Mouse (Mus musculus): ENCODE data around the gene Cuta. TPM values are rescaled to one million over a fixed set of nuclear protein-coding genes. Genes with fewer than 3 reads are reported as not detected.
A peak's percentile ranks its signal among the peaks of the same experiment; 100 is the strongest.

Gene Cuta
- polyA plus RNA-seq, 1 experiment from 2014 or later, result 80.2 TPM

- ATAC-seq (ENCODE audit: low read depth), result no peak
- H3K4me1 ChIP-seq (ENCODE audit: control insufficient read depth, low read depth, low read length), result peaks cover 20% of the 10 kb centered on the region
Measured at GRCm38 (mm10) chr17:26887926-26888325, 51.4 kb downstream of the Cuta start.

DNA sequence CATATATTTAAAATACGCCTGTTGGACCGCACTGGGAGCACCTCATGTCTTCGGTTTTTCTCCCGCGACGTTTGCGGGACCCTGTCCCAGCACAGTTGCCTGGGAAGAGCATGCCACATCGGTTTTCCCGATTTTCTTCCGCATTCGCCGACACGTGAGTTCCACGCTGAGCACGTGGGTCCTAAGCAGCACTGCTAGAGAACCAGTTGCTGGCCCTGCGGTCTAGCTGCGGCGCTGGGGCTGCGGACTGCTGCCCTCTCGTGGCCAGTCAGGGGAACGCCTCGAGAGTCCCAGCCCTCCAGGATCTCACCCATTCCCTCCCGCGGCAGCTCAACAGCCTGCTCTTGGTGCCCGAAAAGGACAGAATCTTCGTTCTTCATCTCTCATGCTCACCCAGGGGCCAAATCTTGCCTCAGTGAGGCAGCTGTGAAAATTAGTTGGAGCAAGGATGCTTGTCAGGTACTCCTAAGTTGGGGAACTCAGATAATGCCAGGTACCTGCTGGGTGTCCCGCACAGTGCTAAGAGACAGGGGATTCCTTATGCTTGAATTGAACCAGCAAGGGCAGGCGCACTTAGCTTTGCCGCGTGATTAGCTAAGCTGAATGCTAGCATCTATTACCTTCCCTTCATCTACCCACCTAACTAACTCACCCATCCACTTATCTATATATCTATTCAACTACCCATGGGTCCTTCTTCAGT, 53.2 kb downstream of the Cuta start:
- Histone ChIP-seq H3K4me3 (ENCODE audit: low read depth, low read length) (peak overlapping the region; percentile 61), H3K36me3 (ENCODE audit: control insufficient read depth, insufficient read depth) (no peaks in the 10 kb centered on the region), H3K4me2 (ENCODE audit: low read depth, low read length) (peak overlapping the region; percentile 95), H3K9ac (ENCODE audit: low read depth, low read length) (peak overlapping the region; percentile 40), H3K4me1 (ENCODE audit: control insufficient read depth, low read depth, low read length) (peaks cover 20% of the 10 kb centered on the region), H3K9me3 (replicated peaks; ENCODE audit: control insufficient read depth, low read length) (no peaks in the 10 kb centered on the region), H3K27me3 (ENCODE audit: control insufficient read depth, insufficient read depth, low read depth, low read length) (peaks cover 6% of the 10 kb centered on the region; the same call in 1 of the 2 replicates), H3K27ac (ENCODE audit: low read length) (no peak overlapping the region)
- WGBS (ENCODE audit: insufficient replicate concordance), result 7% methylated on average over 30 of the region's 30 CpGs
- peak; percentile 73 for ATAC-seq (ENCODE audit: low read depth)

More at GRCm38 (mm10) chr17:26887926-26888325, 51.4 kb downstream of the Cuta start:
- no peak overlapping the region for H3K27ac ChIP-seq (ENCODE audit: low read length)
- WGBS (ENCODE audit: insufficient replicate concordance), result 39% methylated on average over 3 of the region's 3 CpGs
- no peak overlapping the region for H3K4me3 ChIP-seq (ENCODE audit: low read depth, low read length)
- no peaks in the 10 kb centered on the region for H3K9me3 ChIP-seq (replicated peaks; ENCODE audit: control insufficient read depth, low read length)
- no peak overlapping the region for H3K9ac ChIP-seq (ENCODE audit: low read depth, low read length)
- H3K4me2 ChIP-seq (ENCODE audit: low read depth, low read length), result no peak overlapping the region
- H3K27me3 ChIP-seq (ENCODE audit: control insufficient read depth, insufficient read depth, low read depth, low read length), result peaks cover 6% of the 10 kb centered on the region; the same call in 1 of the 2 replicates
- H3K36me3 ChIP-seq (ENCODE audit: control insufficient read depth, insufficient read depth), result no peaks in the 10 kb centered on the region

DNA sequence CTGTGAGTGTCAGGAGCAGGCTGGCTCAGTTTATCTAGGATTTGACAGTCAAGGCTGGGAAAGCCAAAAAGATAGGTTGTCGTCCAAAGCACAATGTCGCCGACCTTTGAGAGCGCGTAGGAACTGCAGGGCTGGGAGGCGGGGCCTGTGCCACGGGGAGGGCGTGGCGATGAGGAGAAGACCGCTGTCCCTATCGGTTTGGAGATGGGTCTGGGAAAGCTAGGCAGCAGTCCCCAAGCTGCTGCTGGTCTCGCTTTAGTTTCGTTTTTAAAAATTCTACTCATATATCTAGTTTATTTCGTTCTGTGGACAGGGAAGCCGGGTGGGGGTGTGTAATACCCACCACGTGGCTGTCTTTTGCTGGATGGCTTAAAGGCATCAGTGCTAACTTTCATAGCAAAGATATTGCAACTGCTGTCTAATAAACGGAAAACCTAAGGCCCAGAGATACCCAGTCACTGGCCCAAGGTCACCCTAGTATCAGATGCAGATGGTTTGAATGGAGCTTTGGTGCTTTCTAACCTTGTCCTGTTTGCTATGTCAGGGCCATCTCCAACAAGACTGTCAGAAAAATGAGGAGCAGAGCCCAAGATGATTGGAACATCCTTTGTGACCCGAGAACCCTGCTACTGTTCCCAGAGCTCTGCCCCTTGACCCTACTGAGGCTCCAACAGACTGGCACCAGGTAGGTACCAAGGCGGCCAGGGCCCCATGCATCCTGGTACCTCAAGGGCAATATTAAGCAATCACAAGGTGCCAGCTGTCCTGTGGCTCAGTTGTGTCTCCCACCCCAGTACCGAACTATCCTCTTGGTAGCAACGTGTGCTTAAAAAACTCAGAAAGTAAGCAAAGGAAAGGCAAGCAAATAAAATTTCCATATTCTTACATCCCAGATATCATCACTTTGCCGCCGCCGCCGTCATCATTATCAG, 54.1 kb downstream of the Cuta start:
- Histone ChIP-seq H3K4me3 (ENCODE audit: low read depth, low read length) (peak overlapping the region; percentile 61), H3K4me2 (ENCODE audit: low read depth, low read length) (peak overlapping the region; percentile 95), H3K27me3 (ENCODE audit: control insufficient read depth, insufficient read depth, low read depth, low read length) (peaks cover 6% of the 10 kb centered on the region; the same call in 1 of the 2 replicates), H3K27ac (ENCODE audit: low read length) (peak overlapping the region; percentile 54), H3K9ac (ENCODE audit: low read depth, low read length) (peak overlapping the region; percentile 40), H3K9me3 (replicated peaks; ENCODE audit: control insufficient read depth, low read length) (no peaks in the 10 kb centered on the region), H3K36me3 (ENCODE audit: control insufficient read depth, insufficient read depth) (no peaks in the 10 kb centered on the region), H3K4me1 (ENCODE audit: control insufficient read depth, low read depth, low read length) (peaks cover 20% of the 10 kb centered on the region)
- ATAC-seq (ENCODE audit: low read depth), result peak; percentile 80
- 9% methylated on average over 25 of the region's 25 CpGs for WGBS (ENCODE audit: insufficient replicate concordance)

Small RNA genes lying within 50 kb of the gene (microRNA-seq; reads per million reads assigned to microRNA genes)
- gene Gm27775 (not detected), gene Mir3083 (not detected), gene Mir6968 (not detected)

Other genes with a start within 250 kb of the Cuta start
- gene Crebrf, start 223.9 kb downstream of the Cuta start, polyA plus RNA-seq (2015; fragmentation: Nextera tagmentation; extraction: Ambion mirVana), result 4.0 and 5.9 TPM in 2 replicates
- gene Bnip1, start 158.5 kb downstream of the Cuta start, polyA plus RNA-seq (2015; fragmentation: Nextera tagmentation; extraction: Ambion mirVana), result 20.1 and 21.4 TPM in 2 replicates
- not detected in 2 replicates for gene Nkx2-5, start 94.6 kb downstream of the Cuta start, polyA plus RNA-seq (2015; fragmentation: Nextera tagmentation; extraction: Ambion mirVana)
- gene Kifc5b, start 22.5 kb downstream of the Cuta start, polyA plus RNA-seq (2015; fragmentation: Nextera tagmentation; extraction: Ambion mirVana), result 4.6 and 5.3 TPM in 2 replicates
- 2.1 and 2.6 TPM in 2 replicates for gene Phf1, start 6.5 kb downstream of the Cuta start, polyA plus RNA-seq (2015; fragmentation: Nextera tagmentation; extraction: Ambion mirVana)
- 0.21 and 0.33 TPM in 2 replicates for gene Syngap1, start 1.7 kb upstream of the Cuta start, polyA plus RNA-seq (2015; fragmentation: Nextera tagmentation; extraction: Ambion mirVana)
- 5.0 and 5.5 TPM in 2 replicates for gene Zbtb9, start 33.6 kb upstream of the Cuta start, polyA plus RNA-seq (2015; fragmentation: Nextera tagmentation; extraction: Ambion mirVana)
- 2.3 and 2.6 TPM in 2 replicates for gene Bak1, start 89.4 kb upstream of the Cuta start, polyA plus RNA-seq (2015; fragmentation: Nextera tagmentation; extraction: Ambion mirVana)
- gene Itpr3, start 117.7 kb upstream of the Cuta start, polyA plus RNA-seq (2015; fragmentation: Nextera tagmentation; extraction: Ambion mirVana), result 0.90 and 1.1 TPM in 2 replicates
- gene Uqcc2, start 194.3 kb upstream of the Cuta start, polyA plus RNA-seq (2015; fragmentation: Nextera tagmentation; extraction: Ambion mirVana), result 130 and 141 TPM in 2 replicates
- gene Ip6k3, start 228.2 kb upstream of the Cuta start, polyA plus RNA-seq (2015; fragmentation: Nextera tagmentation; extraction: Ambion mirVana), result 0.28 TPM in 1 of 2 replicates, not detected in the other

Measured in liver, embryonic 16.5 days (tissue).